Mouse (Mus musculus): Measurements from ENCODE around the gene Cxcr6. TPM values are rescaled to one million over a fixed set of nuclear protein-coding genes. Genes with fewer than 3 reads are reported as not detected.

Gene Cxcr6
- polyA plus RNA-seq, 1 experiment from 2014 or later = 0.22 TPM

GRCm38 (mm10) chr9:123835851-123836250, 29.6 kb downstream of the Cxcr6 start:
- DNase-seq (ENCODE audit: low spot score) (no peak), ATAC-seq (replicated peaks; ENCODE audit: low FRiP score) (no peak)
- H3K36me3 ChIP-seq (ENCODE audit: control insufficient read depth, insufficient read depth, low read length) = peaks cover 19% of the 10 kb centered on the region; the same call in 1 of the 2 replicates
- no peak overlapping the region for H3K4me2 ChIP-seq
- H3K27ac ChIP-seq (ENCODE audit: low read depth, low read length) = no peak overlapping the region
- H3K4me1 ChIP-seq (replicated peaks; ENCODE audit: control insufficient read depth, insufficient read depth, low read length) = no peaks in the 10 kb centered on the region
- H3K4me3 ChIP-seq (ENCODE audit: low read depth, low read length) = no peak overlapping the region
- no peak overlapping the region for H3K9ac ChIP-seq (ENCODE audit: low read depth, low read length)
- WGBS = 86% methylated on average over 3 of the region's 3 CpGs
- no peaks in the 10 kb centered on the region for H3K27me3 ChIP-seq (replicated peaks; ENCODE audit: control insufficient read depth, insufficient read depth, low read length)
- no peaks in the 10 kb centered on the region for H3K9me3 ChIP-seq (ENCODE audit: control insufficient read depth, low read length)

- no peak overlapping the region for H3K27ac ChIP-seq (ENCODE audit: low read depth, low read length)
- no peak for ATAC-seq (replicated peaks; ENCODE audit: low FRiP score)
These were observed 34.0 kb downstream of the Cxcr6 start for GRCm38 (mm10) chr9:123840243-123840642.

DNA sequence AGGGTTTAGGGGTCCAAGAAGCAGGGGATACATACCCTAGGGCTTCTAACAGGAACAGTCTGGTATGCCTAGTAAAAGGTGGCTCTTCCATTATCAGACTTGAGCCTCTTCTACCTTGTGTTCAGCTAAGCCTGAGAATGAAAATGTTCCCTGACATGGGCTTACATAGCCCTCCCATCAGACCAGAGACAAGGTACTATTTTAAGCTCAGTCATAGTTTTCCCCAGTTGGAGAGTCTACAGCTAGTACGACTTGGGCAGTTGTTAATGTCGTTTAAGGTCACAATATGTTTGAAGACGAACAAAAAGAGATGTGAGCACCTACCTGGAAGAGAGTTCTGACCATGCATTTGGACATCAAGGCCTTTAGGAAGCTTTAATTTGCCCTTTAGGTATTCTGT, 38.2 kb downstream of the Cxcr6 start:
- peaks cover 15% of the 10 kb centered on the region for H3K4me1 ChIP-seq (replicated peaks; ENCODE audit: control insufficient read depth, insufficient read depth, low read length)
- no peak overlapping the region for H3K9ac ChIP-seq (ENCODE audit: low read depth, low read length)
- no peaks in the 10 kb centered on the region for H3K9me3 ChIP-seq (ENCODE audit: control insufficient read depth, low read length)
- H3K27ac ChIP-seq (ENCODE audit: low read depth, low read length) = peak overlapping the region; percentile 46; the same call in 1 of the 2 replicates
- WGBS = 84% methylated on average over 3 of the region's 3 CpGs
- DNase-seq (ENCODE audit: low spot score) (no peak), ATAC-seq (replicated peaks; ENCODE audit: low FRiP score) (no peak)
- H3K4me3 ChIP-seq (ENCODE audit: low read depth, low read length) = no peak overlapping the region
- no peaks in the 10 kb centered on the region for H3K36me3 ChIP-seq (ENCODE audit: control insufficient read depth, insufficient read depth, low read length)
- H3K4me2 ChIP-seq = no peak overlapping the region
- no peaks in the 10 kb centered on the region for H3K27me3 ChIP-seq (replicated peaks; ENCODE audit: control insufficient read depth, insufficient read depth, low read length)

More at GRCm38 (mm10) chr9:123840243-123840642, 34.0 kb downstream of the Cxcr6 start:
- Histone ChIP-seq H3K9ac (ENCODE audit: low read depth, low read length) (no peak overlapping the region), H3K4me3 (ENCODE audit: low read depth, low read length) (no peak overlapping the region), H3K4me1 (replicated peaks; ENCODE audit: control insufficient read depth, insufficient read depth, low read length) (peaks cover 5% of the 10 kb centered on the region; the same call in 1 of the 2 replicates), H3K27me3 (replicated peaks; ENCODE audit: control insufficient read depth, insufficient read depth, low read length) (no peaks in the 10 kb centered on the region), H3K4me2 (no peak overlapping the region), H3K9me3 (ENCODE audit: control insufficient read depth, low read length) (no peaks in the 10 kb centered on the region), H3K36me3 (ENCODE audit: control insufficient read depth, insufficient read depth, low read length) (peaks cover 15% of the 10 kb centered on the region; the same call in 1 of the 2 replicates)
- 86% methylated on average over 6 of the region's 6 CpGs for WGBS
- no peak for DNase-seq (ENCODE audit: low spot score)

DNA sequence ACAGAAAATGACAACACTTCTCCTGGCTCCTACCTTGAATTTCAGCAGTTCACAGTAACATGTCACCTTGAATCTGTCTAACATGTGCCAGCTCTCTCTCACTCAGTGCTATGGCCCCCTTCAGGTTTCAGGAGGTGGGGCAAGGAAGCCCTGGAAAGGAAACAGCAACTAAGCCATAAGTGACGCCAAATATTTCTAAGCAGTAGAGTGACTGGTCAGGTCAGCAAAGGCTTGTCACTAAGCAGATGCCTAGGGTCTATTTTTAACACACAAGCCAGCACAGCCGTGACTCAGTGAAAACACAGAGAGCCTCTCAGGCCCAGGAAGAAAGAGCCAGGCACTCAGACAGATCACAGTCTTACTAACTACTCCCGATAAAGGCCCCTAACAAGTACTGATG, 38.8 kb downstream of the Cxcr6 start:
- Histone ChIP-seq H3K9ac (ENCODE audit: low read depth, low read length) (no peak overlapping the region), H3K4me2 (peak overlapping the region; percentile 4; the same call in 1 of the 2 replicates), H3K9me3 (ENCODE audit: control insufficient read depth, low read length) (no peaks in the 10 kb centered on the region), H3K4me1 (replicated peaks; ENCODE audit: control insufficient read depth, insufficient read depth, low read length) (peaks cover 18% of the 10 kb centered on the region), H3K27ac (ENCODE audit: low read depth, low read length) (peak overlapping the region; percentile 46; the same call in 1 of the 2 replicates), H3K27me3 (replicated peaks; ENCODE audit: control insufficient read depth, insufficient read depth, low read length) (no peaks in the 10 kb centered on the region), H3K4me3 (ENCODE audit: low read depth, low read length) (no peak overlapping the region), H3K36me3 (ENCODE audit: control insufficient read depth, insufficient read depth, low read length) (no peaks in the 10 kb centered on the region)
- WGBS = 32% methylated on average over 3 of the region's 3 CpGs
- ATAC-seq (replicated peaks; ENCODE audit: low FRiP score) (peak; percentile 77), DNase-seq (ENCODE audit: low spot score) (no peak)

GRCm38 (mm10) chr9:123846490-123846889, 40.2 kb downstream of the Cxcr6 start:
- DNase-seq (ENCODE audit: low spot score) (no peak), ATAC-seq (replicated peaks; ENCODE audit: low FRiP score) (peak; percentile 59)
- Histone ChIP-seq H3K4me2 (peak overlapping the region; percentile 35), H3K27ac (ENCODE audit: low read depth, low read length) (peak overlapping the region; percentile 56; the same call in 1 of the 2 replicates), H3K9me3 (ENCODE audit: control insufficient read depth, low read length) (no peaks in the 10 kb centered on the region), H3K9ac (ENCODE audit: low read depth, low read length) (no peak overlapping the region), H3K4me1 (replicated peaks; ENCODE audit: control insufficient read depth, insufficient read depth, low read length) (peaks cover 23% of the 10 kb centered on the region), H3K27me3 (replicated peaks; ENCODE audit: control insufficient read depth, insufficient read depth, low read length) (no peaks in the 10 kb centered on the region), H3K4me3 (ENCODE audit: low read depth, low read length) (no peak overlapping the region), H3K36me3 (ENCODE audit: control insufficient read depth, insufficient read depth, low read length) (no peaks in the 10 kb centered on the region)
- 51% methylated on average over 1 of the region's 1 CpGs for WGBS

GRCm38 (mm10) chr9:123849976-123850695, 43.9 kb downstream of the Cxcr6 start:
- Histone ChIP-seq H3K9ac (ENCODE audit: low read depth, low read length) (peak overlapping the region; percentile 93; the same call in 1 of the 2 replicates), H3K27ac (ENCODE audit: low read depth, low read length) (no peak overlapping the region), H3K27me3 (replicated peaks; ENCODE audit: control insufficient read depth, insufficient read depth, low read length) (no peaks in the 10 kb centered on the region), H3K36me3 (ENCODE audit: control insufficient read depth, insufficient read depth, low read length) (no peaks in the 10 kb centered on the region), H3K9me3 (ENCODE audit: control insufficient read depth, low read length) (no peaks in the 10 kb centered on the region), H3K4me2 (peak overlapping the region; percentile 88), H3K4me1 (replicated peaks; ENCODE audit: control insufficient read depth, insufficient read depth, low read length) (peaks cover 21% of the 10 kb centered on the region), H3K4me3 (ENCODE audit: low read depth, low read length) (peak overlapping the region; percentile 90)
- WGBS = 64% methylated on average over 2 of the region's 2 CpGs
- no peak for ATAC-seq (replicated peaks; ENCODE audit: low FRiP score)
- DNase-seq (ENCODE audit: low spot score) = no peak

DNA sequence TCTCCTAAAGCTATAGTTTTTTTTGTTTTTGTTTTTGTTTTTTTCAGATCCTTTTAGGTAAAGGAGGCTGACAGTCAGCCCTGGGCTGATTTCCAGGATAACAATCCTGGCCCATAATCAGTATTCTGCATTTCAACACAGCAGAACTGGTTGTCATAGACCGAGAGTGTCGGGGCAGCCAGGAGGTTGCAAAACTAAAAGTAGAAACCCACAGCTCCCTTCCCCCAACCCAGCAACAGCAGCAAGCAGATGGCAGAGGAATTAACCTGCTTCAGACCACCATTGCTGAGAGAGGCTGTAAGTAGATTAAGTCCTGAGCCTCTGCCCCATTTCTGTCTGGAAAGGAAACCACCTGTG, 44.4 kb downstream of the Cxcr6 start:
- no peak for DNase-seq (ENCODE audit: low spot score)
- H3K36me3 ChIP-seq (ENCODE audit: control insufficient read depth, insufficient read depth, low read length) = no peaks in the 10 kb centered on the region
- H3K4me1 ChIP-seq (replicated peaks; ENCODE audit: control insufficient read depth, insufficient read depth, low read length) = peaks cover 16% of the 10 kb centered on the region

DNA sequence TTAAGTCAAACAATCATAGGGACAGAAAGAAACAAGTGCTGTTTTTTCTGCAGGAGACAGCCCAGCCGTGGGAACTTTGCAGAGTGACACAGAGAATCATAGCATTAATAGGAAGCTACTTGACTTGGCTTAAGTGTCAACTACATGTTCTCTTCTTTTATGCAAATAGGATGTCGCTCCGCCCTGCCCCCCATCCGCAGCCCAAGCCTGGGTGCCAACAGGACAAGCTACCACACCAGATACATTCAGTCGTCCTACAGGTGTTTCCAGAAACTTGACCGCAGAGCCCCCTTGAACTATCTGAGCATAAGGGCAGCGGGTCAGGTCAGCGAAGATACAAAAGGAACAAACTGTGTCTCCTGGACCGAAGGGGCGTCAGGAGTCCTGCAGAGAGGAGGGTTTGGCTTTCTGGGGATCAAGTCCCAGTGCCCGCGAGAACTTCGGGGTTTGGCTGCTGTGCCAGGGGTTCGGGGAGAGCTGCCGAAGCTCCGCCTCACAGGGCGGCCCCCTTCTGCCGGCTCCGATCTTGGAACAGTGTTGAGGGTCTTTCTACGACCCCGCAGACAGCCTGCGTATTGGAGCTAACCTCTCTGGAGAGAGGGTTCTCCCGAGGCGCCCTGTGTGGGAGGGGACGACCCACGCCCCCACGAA, 44.9 kb downstream of the Cxcr6 start:
- peak overlapping the region; percentile 88 for H3K27ac ChIP-seq (ENCODE audit: low read depth, low read length)
- peak; percentile 68 for ATAC-seq (replicated peaks; ENCODE audit: low FRiP score)
- H3K4me1 ChIP-seq (replicated peaks; ENCODE audit: control insufficient read depth, insufficient read depth, low read length) = peaks cover 12% of the 10 kb centered on the region
- no peaks in the 10 kb centered on the region for H3K9me3 ChIP-seq (ENCODE audit: control insufficient read depth, low read length)
- H3K4me3 ChIP-seq (ENCODE audit: low read depth, low read length) = peak overlapping the region; percentile 90
- H3K36me3 ChIP-seq (ENCODE audit: control insufficient read depth, insufficient read depth, low read length) = no peaks in the 10 kb centered on the region
- peak; percentile 75 for DNase-seq (ENCODE audit: low spot score)
- under 1% methylated on average over 27 of the region's 27 CpGs for WGBS
- H3K27me3 ChIP-seq (replicated peaks; ENCODE audit: control insufficient read depth, insufficient read depth, low read length) = no peaks in the 10 kb centered on the region
- H3K9ac ChIP-seq (ENCODE audit: low read depth, low read length) = peak overlapping the region; percentile 93
- H3K4me2 ChIP-seq = peak overlapping the region; percentile 88

More for the DNA sequence above, 44.4 kb downstream of the Cxcr6 start:
- peak; percentile 0; the same call in 1 of the 2 replicates for ATAC-seq (replicated peaks; ENCODE audit: low FRiP score)
- no peaks in the 10 kb centered on the region for H3K9me3 ChIP-seq (ENCODE audit: control insufficient read depth, low read length)
- no peaks in the 10 kb centered on the region for H3K27me3 ChIP-seq (replicated peaks; ENCODE audit: control insufficient read depth, insufficient read depth, low read length)
- peak overlapping the region; percentile 93 for H3K9ac ChIP-seq (ENCODE audit: low read depth, low read length)
- peak overlapping the region; percentile 90 for H3K4me3 ChIP-seq (ENCODE audit: low read depth, low read length)
- WGBS = 6% methylated on average over 2 of the region's 2 CpGs
- H3K4me2 ChIP-seq = peak overlapping the region; percentile 88
- peak overlapping the region; percentile 88 for H3K27ac ChIP-seq (ENCODE audit: low read depth, low read length)
